Mouse (Mus musculus): ENCODE measurements around the gene Olfr374. TPM values are rescaled to one million over a fixed set of nuclear protein-coding genes. Genes with fewer than 3 reads are reported as not detected.
"Not testable (repeated sequence)": the region's sequence is repeated elsewhere in the genome, so short reads cannot be mapped to it uniquely, and the experiment has no call there.

The Olfr374 gene
- polyA plus RNA-seq, 1 experiment = not detected

- H3K36me3 ChIP-seq (ENCODE audit: control insufficient read depth) = no peaks in the 10 kb centered on the region
- no peaks in the 10 kb centered on the region for H3K27me3 ChIP-seq (ENCODE audit: control insufficient read depth)
- H3K4me1 ChIP-seq (ENCODE audit: control insufficient read depth) = no peaks in the 10 kb centered on the region
- no peak overlapping the region for H3K4me3 ChIP-seq (replicated peaks)
- H3K9me3 ChIP-seq (ENCODE audit: control insufficient read depth, low read length) = peaks cover 2% of the 10 kb centered on the region; the same call in 1 of the 2 replicates
- TF ChIP-seq GATA1 (IDR thresholded peaks at IDR 0.05; ENCODE audit: low read length) = no peak
These were observed 5.6 kb downstream of the Olfr374 start for GRCm38 (mm10) chr8:72112486-72112885.

GRCm38 (mm10) chr8:72115202-72115601 lies 8.4 kb downstream of the Olfr374 start:
- Histone ChIP-seq H3K4me3 (replicated peaks) (no peak overlapping the region), H3K4me1 (ENCODE audit: control insufficient read depth) (no peaks in the 10 kb centered on the region), H3K27me3 (ENCODE audit: control insufficient read depth) (no peaks in the 10 kb centered on the region), H3K9me3 (ENCODE audit: control insufficient read depth, low read length) (peaks cover 2% of the 10 kb centered on the region; the same call in 1 of the 2 replicates), H3K36me3 (ENCODE audit: control insufficient read depth) (no peaks in the 10 kb centered on the region)
- TF ChIP-seq GATA1 (IDR thresholded peaks at IDR 0.05; ENCODE audit: low read length) = no peak
- TF ChIP-seq TAL1 (IDR thresholded peaks at IDR 0.05; ENCODE audit: low read length) = no peak

GRCm38 (mm10) chr8:72118616-72119015 lies 11.8 kb downstream of the Olfr374 start:
- H3K9me3 ChIP-seq (ENCODE audit: control insufficient read depth, low read length) = no peaks in the 10 kb centered on the region
- no peaks in the 10 kb centered on the region for H3K36me3 ChIP-seq (ENCODE audit: control insufficient read depth)
- H3K4me1 ChIP-seq (ENCODE audit: control insufficient read depth) = no peaks in the 10 kb centered on the region
- TF ChIP-seq GATA1 (IDR thresholded peaks at IDR 0.05; ENCODE audit: low read length) (no peak), TAL1 (IDR thresholded peaks at IDR 0.05; ENCODE audit: low read length) (no peak)
- H3K27me3 ChIP-seq (ENCODE audit: control insufficient read depth) = no peaks in the 10 kb centered on the region
- no peak overlapping the region for H3K4me3 ChIP-seq (replicated peaks)

- H3K9me3 ChIP-seq (ENCODE audit: control insufficient read depth, low read length); H3K4me1 ChIP-seq (ENCODE audit: control insufficient read depth); H3K4me3 ChIP-seq (replicated peaks); H3K27me3 ChIP-seq (ENCODE audit: control insufficient read depth); H3K36me3 ChIP-seq (ENCODE audit: control insufficient read depth): not testable (repeated sequence)
These were observed 14.6 kb downstream of the Olfr374 start for GRCm38 (mm10) chr8:72121486-72121885.

- H3K27me3 ChIP-seq (ENCODE audit: control insufficient read depth) = no peaks in the 10 kb centered on the region
- H3K36me3 ChIP-seq (ENCODE audit: control insufficient read depth) = no peaks in the 10 kb centered on the region
- H3K4me3 ChIP-seq (replicated peaks) = no peak overlapping the region
- no peak for TF ChIP-seq TAL1 (IDR thresholded peaks at IDR 0.05; ENCODE audit: low read length)
- no peak for TF ChIP-seq GATA1 (IDR thresholded peaks at IDR 0.05; ENCODE audit: low read length)
- H3K4me1 ChIP-seq (ENCODE audit: control insufficient read depth) = no peaks in the 10 kb centered on the region
- H3K9me3 ChIP-seq (ENCODE audit: control insufficient read depth, low read length) = peaks cover 6% of the 10 kb centered on the region
These were observed 15.2 kb downstream of the Olfr374 start for GRCm38 (mm10) chr8:72121997-72122396.

GRCm38 (mm10) chr8:72127834-72128233 lies 21.0 kb downstream of the Olfr374 start:
- Histone ChIP-seq H3K4me3 (replicated peaks) (no peak overlapping the region), H3K9me3 (ENCODE audit: control insufficient read depth, low read length) (peaks cover 6% of the 10 kb centered on the region)
- TF ChIP-seq TAL1 (IDR thresholded peaks at IDR 0.05; ENCODE audit: low read length) (no peak), GATA1 (IDR thresholded peaks at IDR 0.05; ENCODE audit: low read length) (no peak)

GRCm38 (mm10) chr8:72131251-72131650 lies 24.4 kb downstream of the Olfr374 start:
- Histone ChIP-seq H3K9me3 (ENCODE audit: control insufficient read depth, low read length) (no peaks in the 10 kb centered on the region), H3K4me3 (replicated peaks) (no peak overlapping the region), H3K27me3 (ENCODE audit: control insufficient read depth) (peaks cover 35% of the 10 kb centered on the region), H3K4me1 (ENCODE audit: control insufficient read depth) (peaks cover 3% of the 10 kb centered on the region; the same call in 1 of the 2 replicates), H3K36me3 (ENCODE audit: control insufficient read depth) (no peaks in the 10 kb centered on the region)
- no peak for TF ChIP-seq TAL1 (IDR thresholded peaks at IDR 0.05; ENCODE audit: low read length)
- TF ChIP-seq GATA1 (IDR thresholded peaks at IDR 0.05; ENCODE audit: low read length) = no peak

More at GRCm38 (mm10) chr8:72127834-72128233, 21.0 kb downstream of the Olfr374 start:
- Histone ChIP-seq H3K27me3 (ENCODE audit: control insufficient read depth) (peaks cover under 1% of the 10 kb centered on the region), H3K36me3 (ENCODE audit: control insufficient read depth) (no peaks in the 10 kb centered on the region), H3K4me1 (ENCODE audit: control insufficient read depth) (no peaks in the 10 kb centered on the region)

GRCm38 (mm10) chr8:72131901-72132300 lies 25.1 kb downstream of the Olfr374 start:
- H3K4me1 ChIP-seq (ENCODE audit: control insufficient read depth) = peaks cover 4% of the 10 kb centered on the region; the same call in 1 of the 2 replicates

GRCm38 (mm10) chr8:72132417-72132816 lies 25.6 kb downstream of the Olfr374 start:
- no peaks in the 10 kb centered on the region for H3K36me3 ChIP-seq (ENCODE audit: control insufficient read depth)
- no peak overlapping the region for H3K4me3 ChIP-seq (replicated peaks)
- peaks cover 4% of the 10 kb centered on the region; the same call in 1 of the 2 replicates for H3K4me1 ChIP-seq (ENCODE audit: control insufficient read depth)
- TF ChIP-seq TAL1 (IDR thresholded peaks at IDR 0.05; ENCODE audit: low read length) (no peak), GATA1 (IDR thresholded peaks at IDR 0.05; ENCODE audit: low read length) (no peak)
- no peaks in the 10 kb centered on the region for H3K9me3 ChIP-seq (ENCODE audit: control insufficient read depth, low read length)
- peaks cover 46% of the 10 kb centered on the region for H3K27me3 ChIP-seq (ENCODE audit: control insufficient read depth)

More at GRCm38 (mm10) chr8:72131901-72132300, 25.1 kb downstream of the Olfr374 start:
- Histone ChIP-seq H3K4me3 (replicated peaks) (no peak overlapping the region), H3K27me3 (ENCODE audit: control insufficient read depth) (peaks cover 41% of the 10 kb centered on the region), H3K9me3 (ENCODE audit: control insufficient read depth, low read length) (no peaks in the 10 kb centered on the region), H3K36me3 (ENCODE audit: control insufficient read depth) (no peaks in the 10 kb centered on the region)
- no peak for TF ChIP-seq TAL1 (IDR thresholded peaks at IDR 0.05; ENCODE audit: low read length)
- no peak for TF ChIP-seq GATA1 (IDR thresholded peaks at IDR 0.05; ENCODE audit: low read length)

GRCm38 (mm10) chr8:72132891-72133290 lies 26.1 kb downstream of the Olfr374 start:
- Histone ChIP-seq H3K27me3 (ENCODE audit: control insufficient read depth) (peaks cover 51% of the 10 kb centered on the region), H3K4me3 (replicated peaks) (no peak overlapping the region), H3K4me1 (ENCODE audit: control insufficient read depth) (peaks cover 4% of the 10 kb centered on the region; the same call in 1 of the 2 replicates), H3K36me3 (ENCODE audit: control insufficient read depth) (no peaks in the 10 kb centered on the region), H3K9me3 (ENCODE audit: control insufficient read depth, low read length) (no peaks in the 10 kb centered on the region)
- TF ChIP-seq GATA1 (IDR thresholded peaks at IDR 0.05; ENCODE audit: low read length) (no peak), TAL1 (IDR thresholded peaks at IDR 0.05; ENCODE audit: low read length) (no peak)
